Mouse (Mus musculus): ENCODE measurements around the gene Pdgfb. TPM values are rescaled to one million over a fixed set of nuclear protein-coding genes. Genes with fewer than 3 reads are reported as not detected.

Gene Pdgfb
- total and polyA plus RNA-seq, 3 experiments = 0.23 to 0.72 TPM; not detected in 1

DNA sequence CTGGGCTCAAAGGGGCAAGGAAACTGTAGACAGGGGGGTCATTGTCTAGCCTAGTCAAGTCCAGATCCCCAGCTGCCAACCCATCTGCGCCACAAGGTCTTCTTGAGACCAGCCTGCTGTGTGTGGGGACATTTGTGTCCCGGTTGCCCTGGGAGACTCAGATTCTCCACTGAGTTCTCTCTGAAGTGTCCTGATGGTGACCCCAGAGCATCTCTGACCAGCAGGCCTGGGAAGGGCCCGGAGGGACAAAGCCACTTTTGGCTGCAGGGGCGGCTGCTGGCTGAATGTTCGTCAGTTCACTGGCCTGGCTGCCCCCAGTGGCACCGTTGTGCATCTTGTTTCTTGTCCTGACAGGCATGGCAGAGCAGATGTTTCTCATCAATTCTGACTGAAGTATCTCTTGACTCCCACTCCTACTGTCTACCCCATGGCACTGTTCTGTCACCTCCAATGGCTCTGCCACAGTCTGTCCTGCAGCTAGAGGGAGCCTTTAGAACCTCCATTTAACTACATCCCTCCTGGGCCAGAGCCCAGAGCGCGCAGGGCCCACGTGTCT is 53.3 kb downstream of the Pdgfb start:
- no peaks in the 10 kb centered on the region for H3K79me2 ChIP-seq (ENCODE audit: control insufficient read depth, insufficient read depth, low read length, poor library complexity)

DNA sequence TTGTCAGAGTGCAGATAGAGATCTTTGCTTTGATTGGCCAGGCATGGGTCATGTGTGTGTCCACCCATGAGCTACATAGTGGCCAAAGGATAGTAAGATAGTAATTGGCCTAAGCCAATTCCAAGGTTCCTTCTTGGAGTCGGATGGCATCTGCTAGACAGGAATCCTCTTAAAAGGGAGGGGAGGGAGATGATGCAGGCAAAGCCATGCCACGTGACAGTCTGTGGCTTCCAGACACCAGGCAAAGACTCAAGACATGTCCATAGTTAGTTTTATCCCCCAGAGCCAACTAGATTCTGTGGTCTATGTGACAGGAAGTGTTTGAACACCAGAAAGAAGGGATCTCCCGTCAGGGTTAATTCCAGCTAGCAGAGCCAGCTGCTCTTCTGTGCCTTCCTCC is 56.4 kb downstream of the Pdgfb start:
- no peak for TF ChIP-seq POLR2A (IDR thresholded peaks at IDR 0.05; ENCODE audit: control insufficient read depth in 1 of 2, insufficient read depth in 1 of 2, low read depth in 1 of 2, low read length in 2 of 2, poor library complexity in 1 of 2)
- no peak for TF ChIP-seq TBP (IDR thresholded peaks at IDR 0.05; ENCODE audit: low read depth, low read length)
- DNase-seq (ENCODE audit: low read depth, low spot score) = no peak
- H3K27me3 ChIP-seq (ENCODE audit: control insufficient read depth in 1 of 2, insufficient read depth in 2 of 2, low read length in 2 of 2) = no peaks in the 10 kb centered on the region
- H3K36me3 ChIP-seq (ENCODE audit: control insufficient read depth in 1 of 2, insufficient read depth in 2 of 2, low read length in 2 of 2) = no peaks in the 10 kb centered on the region
- H3K9me3 ChIP-seq (replicated peaks; ENCODE audit: insufficient read depth, low read length) = no peaks in the 10 kb centered on the region
- H3K79me2 ChIP-seq (ENCODE audit: control insufficient read depth, insufficient read depth, low read length, poor library complexity) = no peaks in the 10 kb centered on the region
- H3K4me1 ChIP-seq (ENCODE audit: control insufficient read depth in 1 of 2, insufficient read depth in 2 of 2, low read length in 2 of 2) = no peaks in the 10 kb centered on the region
- no peak overlapping the region for H3K4me3 ChIP-seq (ENCODE audit: control insufficient read depth in 1 of 2, insufficient read depth in 1 of 2, low read depth in 2 of 2, low read length in 2 of 2)
- no peak overlapping the region for H3K9ac ChIP-seq (ENCODE audit: control insufficient read depth, low read depth, low read length, poor library complexity, severe bottlenecking)
- no peak overlapping the region for H3K27ac ChIP-seq (ENCODE audit: control insufficient read depth, low read depth, low read length)

More for the DNA sequence above, 53.3 kb downstream of the Pdgfb start:
- Histone ChIP-seq H3K9me3 (replicated peaks; ENCODE audit: insufficient read depth, low read length) (no peaks in the 10 kb centered on the region), H3K27me3 (ENCODE audit: control insufficient read depth in 1 of 2, insufficient read depth in 2 of 2, low read length in 2 of 2) (no peaks in the 10 kb centered on the region; a peak in 1 of 4 replicates), H3K9ac (ENCODE audit: control insufficient read depth, low read depth, low read length, poor library complexity, severe bottlenecking) (no peak overlapping the region), H3K4me1 (ENCODE audit: control insufficient read depth in 1 of 2, insufficient read depth in 2 of 2, low read length in 2 of 2) (no peaks in the 10 kb centered on the region), H3K27ac (ENCODE audit: control insufficient read depth, low read depth, low read length) (no peak overlapping the region), H3K4me3 (ENCODE audit: control insufficient read depth in 1 of 2, insufficient read depth in 1 of 2, low read depth in 2 of 2, low read length in 2 of 2) (no peak overlapping the region), H3K36me3 (ENCODE audit: control insufficient read depth in 1 of 2, insufficient read depth in 2 of 2, low read length in 2 of 2) (no peaks in the 10 kb centered on the region)
- TF ChIP-seq TAL1 (IDR thresholded peaks at IDR 0.05; ENCODE audit: low read length) (no peak), POLR2AphosphoS2 (IDR thresholded peaks at IDR 0.05; ENCODE audit: low read length) (no peak), ETS1 (IDR thresholded peaks at IDR 0.05; ENCODE audit: low read depth, low read length) (no peak), KAT2A (conservative IDR thresholded peaks at IDR 0.05; ENCODE audit: low read depth, low read length) (no peak)
- DNase-seq (ENCODE audit: low read depth, low spot score) = no peak

GRCm38 (mm10) chr15:79956559-79956958 is 58.2 kb downstream of the Pdgfb start:
- no peaks in the 10 kb centered on the region for H3K9me3 ChIP-seq (replicated peaks; ENCODE audit: insufficient read depth, low read length)
- H3K36me3 ChIP-seq (ENCODE audit: control insufficient read depth in 1 of 2, insufficient read depth in 2 of 2, low read length in 2 of 2) = no peaks in the 10 kb centered on the region
- DNase-seq (ENCODE audit: low read depth, low spot score) = no peak
- TF ChIP-seq CTCF (IDR thresholded peaks at IDR 0.05 in 2 of 3, conservative IDR thresholded peaks at IDR 0.05 in 1 of 3; ENCODE audit: control insufficient read depth in 1 of 3, insufficient read depth in 1 of 3, low read depth in 2 of 3, low read length in 3 of 3, poor library complexity in 1 of 3, severe bottlenecking in 1 of 3) (no peak), ELF1 (IDR thresholded peaks at IDR 0.05; ENCODE audit: low read depth, low read length) (no peak), NELFE (IDR thresholded peaks at IDR 0.05; ENCODE audit: low read depth, low read length) (no peak), MYC (IDR thresholded peaks at IDR 0.05; ENCODE audit: low read depth, low read length) (no peak), GABPA (IDR thresholded peaks at IDR 0.05; ENCODE audit: low read depth, low read length) (no peak), ZMIZ1 (IDR thresholded peaks at IDR 0.05; ENCODE audit: low read depth, low read length) (no peak), ZKSCAN1 (IDR thresholded peaks at IDR 0.05; ENCODE audit: low read depth, low read length) (no peak)
- no peak overlapping the region for H3K4me3 ChIP-seq (ENCODE audit: control insufficient read depth in 1 of 2, insufficient read depth in 1 of 2, low read depth in 2 of 2, low read length in 2 of 2)
- H3K27me3 ChIP-seq (ENCODE audit: control insufficient read depth in 1 of 2, insufficient read depth in 2 of 2, low read length in 2 of 2) = no peaks in the 10 kb centered on the region
- no peaks in the 10 kb centered on the region for H3K79me2 ChIP-seq (ENCODE audit: control insufficient read depth, insufficient read depth, low read length, poor library complexity)
- H3K27ac ChIP-seq (ENCODE audit: control insufficient read depth, low read depth, low read length) = no peak overlapping the region
- H3K9ac ChIP-seq (ENCODE audit: control insufficient read depth, low read depth, low read length, poor library complexity, severe bottlenecking) = no peak overlapping the region
- no peaks in the 10 kb centered on the region for H3K4me1 ChIP-seq (ENCODE audit: control insufficient read depth in 1 of 2, insufficient read depth in 2 of 2, low read length in 2 of 2)

Data from MEL (cell line).